Mouse (Mus musculus) frontal cortex, adult (tissue): ENCODE measurements at regions not wholly inside any gene's neighbourhood (a gene's known extent, or its start where the extent isn't known, plus 50 kb on each side); places are given as distances from the start of the nearest gene placed in this dataset.
A peak's percentile ranks its signal among the peaks of the same experiment; 100 is the strongest.
"Not testable (repeated sequence)": the region's sequence is repeated elsewhere in the genome, so short reads cannot be mapped to it uniquely, and the experiment has no call there.

Source experiments
- ATAC-seq: cut with Nextera tagmentation; 2 replicates; pipeline ENCODE4 v1.9.2; 2017; ENCODE audit warnings: mild to moderate bottlenecking, moderate library complexity, mixed read lengths; ENCODE audit not compliant: low TSS enrichment

- not testable (repeated sequence) for ATAC-seq
Observed at GRCm38 (mm10) chr8:93443631-93444030, 64.1 kb upstream of the Ces1h start.

GRCm38 (mm10) chr8:93441936-93442335 is 62.4 kb upstream of the Ces1h start:
- ATAC-seq: no peak

GRCm38 (mm10) chr8:93436586-93436985 is 57.1 kb upstream of the Ces1h start:
- not testable (repeated sequence) for ATAC-seq

- peak; percentile 92 for ATAC-seq
Observed at GRCm38 (mm10) chr8:93430637-93431036, 51.1 kb upstream of the Ces1h start.
